Mouse (Mus musculus): ENCODE results near the gene Defb19. TPM values are rescaled to one million over a fixed set of nuclear protein-coding genes. Genes with fewer than 3 reads are reported as not detected.

Defb19 gene
- polyA plus RNA-seq, 1 experiment from 2014 or later, result not detected

GRCm38 (mm10) chr2:152604057-152604456 lies 23.9 kb upstream of the Defb19 start, which contains the start of gene Defb36:
TSS of gene Defb36 (plus strand) at chr2:152604327.
- ATAC-seq (replicated peaks; ENCODE audit: insufficient number of reproducible peaks, low FRiP score, low TSS enrichment, low read depth) (no peak), DNase-seq (ENCODE audit: low spot score) (peak; percentile 30)
- H3K4me2 ChIP-seq (ENCODE audit: low read depth, low read length), result no peak within 1 kb of the TSS
- WGBS, result 86% methylated on average over 15 of the region's 15 CpGs
- H3K27me3 ChIP-seq (ENCODE audit: control insufficient read depth, insufficient read depth, low read length), result no peaks in the 10 kb centered on the region
- no peaks in the 10 kb centered on the region for H3K4me1 ChIP-seq (ENCODE audit: control insufficient read depth, insufficient read depth, low read length)
- no peak within 1 kb of the TSS for H3K4me3 ChIP-seq (ENCODE audit: low read depth, low read length)
- H3K9me3 ChIP-seq (replicated peaks; ENCODE audit: control insufficient read depth, low read length), result no peaks in the 10 kb centered on the region
- no peaks in the 10 kb centered on the region for H3K36me3 ChIP-seq (replicated peaks; ENCODE audit: control insufficient read depth, insufficient read depth, low read depth, low read length)
- H3K27ac ChIP-seq (replicated peaks; ENCODE audit: low read depth, low read length), result no peak within 1 kb of the TSS
- no peak within 1 kb of the TSS for H3K9ac ChIP-seq (replicated peaks; ENCODE audit: low read length)

- ATAC-seq (replicated peaks; ENCODE audit: insufficient number of reproducible peaks, low FRiP score, low TSS enrichment, low read depth), result no peak
- Histone ChIP-seq H3K4me3 (ENCODE audit: low read depth, low read length) (no peak overlapping the region), H3K4me2 (ENCODE audit: low read depth, low read length) (no peak overlapping the region), H3K9ac (replicated peaks; ENCODE audit: low read length) (no peak overlapping the region), H3K36me3 (replicated peaks; ENCODE audit: control insufficient read depth, insufficient read depth, low read depth, low read length) (no peaks in the 10 kb centered on the region), H3K4me1 (ENCODE audit: control insufficient read depth, insufficient read depth, low read length) (no peaks in the 10 kb centered on the region), H3K27ac (replicated peaks; ENCODE audit: low read depth, low read length) (no peak overlapping the region), H3K9me3 (replicated peaks; ENCODE audit: control insufficient read depth, low read length) (no peaks in the 10 kb centered on the region), H3K27me3 (ENCODE audit: control insufficient read depth, insufficient read depth, low read length) (no peaks in the 10 kb centered on the region)
- DNase-seq (ENCODE audit: low spot score), result no peak
- WGBS, result 77% methylated on average over 4 of the region's 4 CpGs
Observed at GRCm38 (mm10) chr2:152601275-152601960, 21.3 kb upstream of the Defb19 start.

- WGBS, result 86% methylated on average over 6 of the region's 6 CpGs
- H3K9ac ChIP-seq (replicated peaks; ENCODE audit: low read length), result no peak overlapping the region
- no peaks in the 10 kb centered on the region for H3K9me3 ChIP-seq (replicated peaks; ENCODE audit: control insufficient read depth, low read length)
Observed at GRCm38 (mm10) chr2:152600076-152600475, 20.0 kb upstream of the Defb19 start.

GRCm38 (mm10) chr2:152599299-152599698 lies 19.2 kb upstream of the Defb19 start, which contains the start of gene Defb45:
TSS of gene Defb45 (minus strand) at chr2:152599399.
- H3K4me2 ChIP-seq (ENCODE audit: low read depth, low read length), result no peak within 1 kb of the TSS
- H3K4me3 ChIP-seq (ENCODE audit: low read depth, low read length), result no peak within 1 kb of the TSS
- H3K27ac ChIP-seq (replicated peaks; ENCODE audit: low read depth, low read length), result no peak within 1 kb of the TSS
- H3K9ac ChIP-seq (replicated peaks; ENCODE audit: low read length), result no peak within 1 kb of the TSS
- WGBS, result 60% methylated on average over 7 of the region's 7 CpGs
- DNase-seq (ENCODE audit: low spot score) (no peak), ATAC-seq (replicated peaks; ENCODE audit: insufficient number of reproducible peaks, low FRiP score, low TSS enrichment, low read depth) (no peak)
- H3K4me1 ChIP-seq (ENCODE audit: control insufficient read depth, insufficient read depth, low read length), result no peaks in the 10 kb centered on the region
- H3K27me3 ChIP-seq (ENCODE audit: control insufficient read depth, insufficient read depth, low read length), result no peaks in the 10 kb centered on the region
- no peaks in the 10 kb centered on the region for H3K36me3 ChIP-seq (replicated peaks; ENCODE audit: control insufficient read depth, insufficient read depth, low read depth, low read length)
- no peaks in the 10 kb centered on the region for H3K9me3 ChIP-seq (replicated peaks; ENCODE audit: control insufficient read depth, low read length)

More at GRCm38 (mm10) chr2:152600076-152600475, 20.0 kb upstream of the Defb19 start:
- DNase-seq (ENCODE audit: low spot score) (no peak), ATAC-seq (replicated peaks; ENCODE audit: insufficient number of reproducible peaks, low FRiP score, low TSS enrichment, low read depth) (no peak)
- Histone ChIP-seq H3K27me3 (ENCODE audit: control insufficient read depth, insufficient read depth, low read length) (no peaks in the 10 kb centered on the region), H3K4me3 (ENCODE audit: low read depth, low read length) (no peak overlapping the region), H3K4me2 (ENCODE audit: low read depth, low read length) (no peak overlapping the region), H3K4me1 (ENCODE audit: control insufficient read depth, insufficient read depth, low read length) (no peaks in the 10 kb centered on the region), H3K27ac (replicated peaks; ENCODE audit: low read depth, low read length) (no peak overlapping the region), H3K36me3 (replicated peaks; ENCODE audit: control insufficient read depth, insufficient read depth, low read depth, low read length) (no peaks in the 10 kb centered on the region)

GRCm38 (mm10) chr2:152589021-152589420 lies 8.9 kb upstream of the Defb19 start:
- Histone ChIP-seq H3K36me3 (replicated peaks; ENCODE audit: control insufficient read depth, insufficient read depth, low read depth, low read length) (no peaks in the 10 kb centered on the region), H3K4me1 (ENCODE audit: control insufficient read depth, insufficient read depth, low read length) (no peaks in the 10 kb centered on the region), H3K9ac (replicated peaks; ENCODE audit: low read length) (no peak overlapping the region), H3K4me2 (ENCODE audit: low read depth, low read length) (no peak overlapping the region), H3K27me3 (ENCODE audit: control insufficient read depth, insufficient read depth, low read length) (no peaks in the 10 kb centered on the region), H3K27ac (replicated peaks; ENCODE audit: low read depth, low read length) (no peak overlapping the region), H3K4me3 (ENCODE audit: low read depth, low read length) (no peak overlapping the region), H3K9me3 (replicated peaks; ENCODE audit: control insufficient read depth, low read length) (no peaks in the 10 kb centered on the region)
- DNase-seq (ENCODE audit: low spot score), result no peak
- WGBS, result 33% methylated on average over 6 of the region's 6 CpGs
- ATAC-seq (replicated peaks; ENCODE audit: insufficient number of reproducible peaks, low FRiP score, low TSS enrichment, low read depth), result no peak

GRCm38 (mm10) chr2:152588450-152588849 lies 8.3 kb upstream of the Defb19 start:
- no peak for DNase-seq (ENCODE audit: low spot score)
- Histone ChIP-seq H3K4me2 (ENCODE audit: low read depth, low read length) (no peak overlapping the region), H3K4me3 (ENCODE audit: low read depth, low read length) (no peak overlapping the region), H3K9me3 (replicated peaks; ENCODE audit: control insufficient read depth, low read length) (no peaks in the 10 kb centered on the region), H3K27me3 (ENCODE audit: control insufficient read depth, insufficient read depth, low read length) (no peaks in the 10 kb centered on the region), H3K9ac (replicated peaks; ENCODE audit: low read length) (no peak overlapping the region), H3K27ac (replicated peaks; ENCODE audit: low read depth, low read length) (no peak overlapping the region), H3K4me1 (ENCODE audit: control insufficient read depth, insufficient read depth, low read length) (no peaks in the 10 kb centered on the region), H3K36me3 (replicated peaks; ENCODE audit: control insufficient read depth, insufficient read depth, low read depth, low read length) (no peaks in the 10 kb centered on the region)
- WGBS, result 33% methylated on average over 2 of the region's 2 CpGs
- no peak for ATAC-seq (replicated peaks; ENCODE audit: insufficient number of reproducible peaks, low FRiP score, low TSS enrichment, low read depth)

- no peaks in the 10 kb centered on the region for H3K9me3 ChIP-seq (replicated peaks; ENCODE audit: control insufficient read depth, low read length)
- H3K36me3 ChIP-seq (replicated peaks; ENCODE audit: control insufficient read depth, insufficient read depth, low read depth, low read length), result no peaks in the 10 kb centered on the region
- no peak overlapping the region for H3K4me3 ChIP-seq (ENCODE audit: low read depth, low read length)
- H3K27ac ChIP-seq (replicated peaks; ENCODE audit: low read depth, low read length), result no peak overlapping the region
- no peaks in the 10 kb centered on the region for H3K27me3 ChIP-seq (ENCODE audit: control insufficient read depth, insufficient read depth, low read length)
- H3K4me2 ChIP-seq (ENCODE audit: low read depth, low read length), result no peak overlapping the region
- H3K9ac ChIP-seq (replicated peaks; ENCODE audit: low read length), result no peak overlapping the region
- DNase-seq (ENCODE audit: low spot score), result peak; percentile 27
- 73% methylated on average over 4 of the region's 4 CpGs for WGBS
- no peaks in the 10 kb centered on the region for H3K4me1 ChIP-seq (ENCODE audit: control insufficient read depth, insufficient read depth, low read length)
- no peak for ATAC-seq (replicated peaks; ENCODE audit: insufficient number of reproducible peaks, low FRiP score, low TSS enrichment, low read depth)
Observed at GRCm38 (mm10) chr2:152586926-152587560, 6.9 kb upstream of the Defb19 start.

- ATAC-seq (replicated peaks; ENCODE audit: insufficient number of reproducible peaks, low FRiP score, low TSS enrichment, low read depth) (no peak), DNase-seq (ENCODE audit: low spot score) (no peak)
- Histone ChIP-seq H3K9me3 (replicated peaks; ENCODE audit: control insufficient read depth, low read length) (no peaks in the 10 kb centered on the region), H3K36me3 (replicated peaks; ENCODE audit: control insufficient read depth, insufficient read depth, low read depth, low read length) (no peaks in the 10 kb centered on the region), H3K27me3 (ENCODE audit: control insufficient read depth, insufficient read depth, low read length) (no peaks in the 10 kb centered on the region), H3K27ac (replicated peaks; ENCODE audit: low read depth, low read length) (no peak overlapping the region), H3K9ac (replicated peaks; ENCODE audit: low read length) (no peak overlapping the region), H3K4me1 (ENCODE audit: control insufficient read depth, insufficient read depth, low read length) (no peaks in the 10 kb centered on the region), H3K4me2 (ENCODE audit: low read depth, low read length) (no peak overlapping the region), H3K4me3 (ENCODE audit: low read depth, low read length) (no peak overlapping the region)
- 89% methylated on average over 11 of the region's 11 CpGs for WGBS
Observed at GRCm38 (mm10) chr2:152580612-152581011, 500 bp upstream of the Defb19 start.
